Mouse (Mus musculus) midbrain, embryonic 16.5 days (tissue): ENCODE data around the gene Atg4b. TPM values are rescaled to one million over a fixed set of nuclear protein-coding genes. Genes with fewer than 3 reads are reported as not detected.

Experiments used
- ATAC-seq: fragments of 200-750 bp; cut with Nextera tagmentation; 2 replicates; pipeline ENCODE4 v1.8.0; 2017; ENCODE audit warnings: moderate TSS enrichment
- H3K27ac ChIP-seq: fragments of 300-500 bp; sonication (generic); 2 replicates; pipeline ENCODE4 v1.5.1; 2014; ENCODE audit warnings: mild to moderate bottlenecking, low read length, mixed read lengths
- H3K27me3 ChIP-seq: fragments of 300-500 bp; sonication (generic); 2 replicates; pipeline ENCODE4 v1.6.1; 2014; ENCODE audit warnings: low read depth, low read length, mixed read lengths; ENCODE audit not compliant: control insufficient read depth, insufficient read depth
- H3K36me3 ChIP-seq: fragments of 300-500 bp; sonication (generic); 2 replicates; pipeline ENCODE4 v1.6.1; 2014; ENCODE audit warnings: mild to moderate bottlenecking, low read length, moderate library complexity, mixed read lengths; ENCODE audit not compliant: control insufficient read depth, insufficient read depth
- H3K4me1 ChIP-seq: fragments of 300-500 bp; sonication (generic); 2 replicates; pipeline ENCODE4 v1.6.1; 2014; ENCODE audit warnings: mild to moderate bottlenecking, low read length, mixed read lengths; ENCODE audit not compliant: control insufficient read depth, insufficient read depth
- H3K4me2 ChIP-seq: fragments of 300-500 bp; sonication (generic); 2 replicates; pipeline ENCODE4 v1.6.1; 2014; ENCODE audit warnings: mild to moderate bottlenecking, low read length, mixed read lengths
- H3K4me3 ChIP-seq: fragments of 300-500 bp; sonication (generic); 2 replicates; pipeline ENCODE4 v1.5.1; 2014; ENCODE audit warnings: low read depth, mild to moderate bottlenecking, low read length, moderate library complexity, mixed read lengths
- H3K9ac ChIP-seq: fragments of 300-500 bp; sonication (generic); 2 replicates; pipeline ENCODE4 v1.6.1; 2014; ENCODE audit warnings: low read depth, low read length, mixed read lengths
- H3K9me3 ChIP-seq: fragments of 300-500 bp; sonication (generic); replicated peaks from 2 replicates; pipeline ENCODE4 v1.6.1; 2014; ENCODE audit warnings: mild to moderate bottlenecking, low read length, mixed read lengths; ENCODE audit not compliant: control insufficient read depth, poor library complexity, severe bottlenecking
- WGBS: fragments of 180-500 bp; shearing (Covaris S2); extraction: QIAGEN DNeasy Blood & Tissue Kit; methylation state at CpG from one replicate; pipeline ENCODE4 v1.1.7; 2014; 5-methylcytosine and 5-hydroxymethylcytosine counted together
- polyA plus RNA-seq: library from polyadenylated mRNA; unstranded; fragments of >200 nt; fragmentation: Nextera tagmentation; extraction: Ambion mirVana; gene quantifications from 2 replicates; pipeline ENCODE4 v1.2.1, GENCODE M21; 2015

Atg4b gene
- 92.5 and 109 TPM in 2 replicates for polyA plus RNA-seq

DNA sequence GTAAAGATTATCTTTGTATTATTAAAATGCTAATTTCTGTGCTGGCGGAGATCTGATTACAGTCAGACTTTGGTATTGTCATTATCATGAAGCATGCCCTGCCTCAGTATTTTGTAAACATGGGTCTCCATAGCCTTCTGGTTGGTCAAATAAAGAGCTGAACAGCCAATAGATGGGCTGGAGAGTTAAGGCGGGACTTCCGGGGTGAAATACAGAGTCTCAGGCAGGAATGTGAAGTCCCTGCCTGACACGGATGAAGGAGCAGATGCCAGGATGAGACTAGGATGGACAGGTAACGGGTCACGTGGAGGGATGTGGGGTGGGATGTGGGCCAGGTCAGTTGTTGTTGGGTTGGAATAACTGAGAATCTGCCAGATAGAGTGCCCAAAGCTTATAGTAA, at the start of gene Atg4b:
TSS of gene Atg4b (plus strand) at position 211 of the 400 bp plus-strand sequence.
- Histone ChIP-seq H3K4me1 (peaks cover 17% of the 10 kb centered on the region), H3K36me3 (peaks cover 19% of the 10 kb centered on the region), H3K4me2 (no peak within 1 kb of the TSS), H3K9me3 (no peaks in the 10 kb centered on the region), H3K27me3 (no peaks in the 10 kb centered on the region), H3K9ac (no peak within 1 kb of the TSS), H3K27ac (no peak within 1 kb of the TSS), H3K4me3 (no peak within 1 kb of the TSS)
- ATAC-seq: no peak
- 73% methylated on average over 6 of the region's 6 CpGs for WGBS

DNA sequence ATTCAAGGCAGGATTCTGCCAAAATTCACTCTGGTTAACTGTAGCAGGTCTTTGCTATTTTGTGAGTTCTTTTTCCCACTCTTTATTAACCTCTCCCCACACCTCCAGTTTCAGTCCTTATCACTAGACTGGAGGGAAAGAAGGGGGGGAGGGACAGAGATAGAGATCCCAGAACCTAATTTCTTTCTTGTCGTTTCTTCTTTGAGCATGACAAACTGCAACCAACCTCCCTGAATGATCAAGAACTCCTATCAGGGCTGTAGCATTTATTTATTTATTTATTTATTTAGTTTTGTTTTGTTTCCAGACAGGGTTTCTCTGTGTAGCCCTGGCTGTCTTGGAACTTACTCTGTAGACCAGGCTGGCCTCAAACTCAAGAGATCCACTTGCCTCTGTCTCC, 49.2 kb upstream of the Atg4b start:
- Histone ChIP-seq H3K36me3 (peaks cover 8% of the 10 kb centered on the region; the same call in 1 of the 2 replicates), H3K4me1 (no peaks in the 10 kb centered on the region), H3K4me3 (no peak overlapping the region), H3K27ac (no peak overlapping the region), H3K4me2 (no peak overlapping the region), H3K27me3 (no peaks in the 10 kb centered on the region), H3K9ac (no peak overlapping the region), H3K9me3 (no peaks in the 10 kb centered on the region)
- 85% methylated on average over 1 of the region's 1 CpGs for WGBS
- no peak for ATAC-seq

GRCm38 (mm10) chr1:93703472-93704048, 47.7 kb upstream of the Atg4b start:
- H3K4me2 ChIP-seq: no peak overlapping the region
- H3K9ac ChIP-seq: no peak overlapping the region
- H3K36me3 ChIP-seq: peaks cover 8% of the 10 kb centered on the region; the same call in 1 of the 2 replicates
- no peak for ATAC-seq
- WGBS: 96% methylated on average over 10 of the region's 10 CpGs
- H3K4me1 ChIP-seq: no peaks in the 10 kb centered on the region
- H3K4me3 ChIP-seq: no peak overlapping the region
- H3K27me3 ChIP-seq: no peaks in the 10 kb centered on the region
- no peaks in the 10 kb centered on the region for H3K9me3 ChIP-seq
- no peak overlapping the region for H3K27ac ChIP-seq

DNA sequence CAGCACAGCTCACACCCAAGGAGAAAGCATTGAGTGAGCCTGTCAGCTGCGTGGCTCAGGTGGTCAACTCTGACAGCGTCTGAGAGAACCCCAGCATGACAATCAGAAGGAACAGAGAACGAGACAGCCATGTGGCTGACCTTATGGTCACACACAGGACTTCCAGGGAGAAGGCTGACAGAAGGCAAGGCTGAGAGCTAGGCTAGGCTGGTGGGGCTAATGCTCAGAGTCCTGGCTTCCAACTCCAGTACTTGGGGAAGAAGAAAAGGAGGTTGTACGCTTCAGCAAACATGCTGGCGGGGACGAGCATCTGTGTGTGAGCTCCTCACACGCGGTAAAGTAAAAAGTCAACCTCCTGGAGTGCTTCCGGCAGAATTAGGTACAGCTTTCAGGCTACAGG, 47.0 kb upstream of the Atg4b start:
- ATAC-seq: no peak
- Histone ChIP-seq H3K4me3 (no peak overlapping the region), H3K9me3 (no peaks in the 10 kb centered on the region), H3K27me3 (no peaks in the 10 kb centered on the region), H3K4me1 (no peaks in the 10 kb centered on the region), H3K36me3 (peaks cover 8% of the 10 kb centered on the region; the same call in 1 of the 2 replicates), H3K27ac (no peak overlapping the region), H3K9ac (no peak overlapping the region), H3K4me2 (no peak overlapping the region)
- WGBS: 87% methylated on average over 9 of the region's 9 CpGs

DNA sequence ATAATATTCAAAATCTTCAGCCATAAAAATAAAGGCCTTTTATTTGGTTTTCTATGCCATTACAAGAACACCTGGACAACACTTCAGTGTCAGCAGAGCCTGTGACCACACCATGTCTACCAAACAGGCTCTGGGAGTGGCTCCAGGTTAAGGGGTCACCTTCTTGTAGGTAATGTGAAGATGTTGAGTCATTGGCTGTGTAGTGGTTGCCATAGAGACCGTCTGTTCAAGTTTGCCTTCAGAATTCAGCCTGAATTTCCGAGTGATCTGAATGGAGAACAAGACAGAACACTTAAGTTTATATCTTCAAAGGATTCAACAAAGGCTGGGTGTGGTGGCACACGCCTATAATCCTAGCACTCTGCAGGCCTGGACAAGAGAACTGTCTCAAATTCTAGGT, 45.9 kb upstream of the Atg4b start:
- no peak for ATAC-seq
- Histone ChIP-seq H3K4me1 (no peaks in the 10 kb centered on the region), H3K9me3 (no peaks in the 10 kb centered on the region), H3K36me3 (peaks cover 8% of the 10 kb centered on the region; the same call in 1 of the 2 replicates), H3K27ac (no peak overlapping the region), H3K27me3 (no peaks in the 10 kb centered on the region), H3K4me2 (no peak overlapping the region), H3K9ac (no peak overlapping the region), H3K4me3 (no peak overlapping the region)
- 66% methylated on average over 3 of the region's 3 CpGs for WGBS

DNA sequence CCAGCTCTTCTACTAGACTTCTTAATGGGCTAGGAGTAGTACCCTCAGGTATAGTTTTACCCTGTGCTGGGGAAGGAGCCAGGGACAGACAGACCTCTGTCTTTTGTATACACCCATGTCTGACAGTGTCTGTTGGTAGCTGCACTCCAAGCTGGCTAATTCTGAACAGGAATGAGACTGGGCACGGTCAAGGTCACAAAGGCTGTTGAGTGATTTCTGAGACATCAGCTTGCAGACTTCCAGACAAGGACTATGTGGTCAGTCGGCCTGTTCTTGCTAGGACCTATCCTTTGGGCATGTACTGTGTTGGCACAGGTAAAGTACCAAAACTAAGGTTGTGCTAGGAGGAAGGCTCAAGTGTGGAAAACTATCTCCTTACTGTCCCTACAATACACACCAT, 35.1 kb upstream of the Atg4b start:
- Histone ChIP-seq H3K4me2 (no peak overlapping the region), H3K27ac (no peak overlapping the region), H3K4me3 (no peak overlapping the region), H3K9ac (no peak overlapping the region), H3K36me3 (peaks cover 7% of the 10 kb centered on the region), H3K27me3 (no peaks in the 10 kb centered on the region), H3K9me3 (no peaks in the 10 kb centered on the region), H3K4me1 (no peaks in the 10 kb centered on the region)
- ATAC-seq: no peak
- 94% methylated on average over 2 of the region's 2 CpGs for WGBS

DNA sequence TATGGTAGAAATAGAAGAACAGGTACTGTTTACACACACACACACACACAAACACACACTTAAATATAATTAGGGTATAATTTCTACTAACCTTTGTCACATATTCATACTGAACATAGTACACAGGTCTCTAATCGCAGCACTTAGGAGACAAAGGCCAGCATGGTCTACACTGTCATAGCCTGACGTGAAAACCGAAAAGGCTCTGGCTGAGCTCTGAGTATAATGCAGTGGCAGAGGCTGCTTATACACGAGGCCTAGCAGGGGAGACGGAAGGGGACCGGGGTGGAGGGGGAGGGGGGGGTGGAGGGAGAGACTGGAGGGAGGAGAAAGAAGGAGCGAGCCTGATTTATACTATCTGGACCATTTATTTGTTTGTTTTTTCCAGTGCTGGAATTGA, 29.7 kb upstream of the Atg4b start:
- no peak overlapping the region for H3K4me2 ChIP-seq
- peaks cover 5% of the 10 kb centered on the region for H3K36me3 ChIP-seq
- H3K4me3 ChIP-seq: no peak overlapping the region
- no peak overlapping the region for H3K9ac ChIP-seq
- no peak for ATAC-seq
- no peak overlapping the region for H3K27ac ChIP-seq
- H3K4me1 ChIP-seq: no peaks in the 10 kb centered on the region
- H3K27me3 ChIP-seq: no peaks in the 10 kb centered on the region
- WGBS: 55% methylated on average over 7 of the region's 7 CpGs
- no peaks in the 10 kb centered on the region for H3K9me3 ChIP-seq

DNA sequence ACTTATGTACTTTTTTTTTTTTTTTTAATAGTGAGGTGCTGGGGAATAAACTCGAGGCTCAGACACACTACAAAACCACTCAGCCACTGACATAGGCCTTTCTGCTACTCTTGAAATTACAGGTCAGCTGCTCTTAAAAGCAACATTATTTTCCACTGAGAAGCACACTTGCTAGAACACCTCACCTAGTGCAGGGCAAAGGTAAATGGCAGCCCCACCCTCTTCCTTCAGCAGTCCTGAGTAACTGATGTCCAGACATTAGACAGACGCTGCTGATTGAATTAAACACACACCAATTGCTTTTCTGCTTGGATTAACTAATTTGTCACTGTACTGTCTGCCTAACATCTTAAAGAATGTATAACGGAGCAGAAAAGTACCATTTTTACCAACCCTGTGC, 26.7 kb upstream of the Atg4b start:
- Histone ChIP-seq H3K27ac (no peak overlapping the region), H3K9ac (no peak overlapping the region), H3K9me3 (no peaks in the 10 kb centered on the region), H3K27me3 (no peaks in the 10 kb centered on the region), H3K4me1 (no peaks in the 10 kb centered on the region), H3K4me3 (no peak overlapping the region), H3K36me3 (peaks cover 5% of the 10 kb centered on the region), H3K4me2 (no peak overlapping the region)
- ATAC-seq: no peak
- 87% methylated on average over 3 of the region's 3 CpGs for WGBS

- Histone ChIP-seq H3K4me1 (no peaks in the 10 kb centered on the region), H3K36me3 (peaks cover 5% of the 10 kb centered on the region), H3K9me3 (no peaks in the 10 kb centered on the region), H3K4me3 (no peak overlapping the region), H3K9ac (no peak overlapping the region), H3K27me3 (no peaks in the 10 kb centered on the region), H3K4me2 (no peak overlapping the region), H3K27ac (no peak overlapping the region)
- 94% methylated on average over 5 of the region's 5 CpGs for WGBS
- no peak for ATAC-seq
Observed at GRCm38 (mm10) chr1:93725665-93726064, 25.6 kb upstream of the Atg4b start.
